Mouse (Mus musculus) CD4-positive helper T cell, adult 2 months (primary cell): ENCODE results near the gene Clec16a.
A peak's percentile ranks its signal among the peaks of the same experiment; 100 is the strongest.

Experiments used
- DNase-seq: peaks from one replicate; pipeline ENCODE4 v3.0.0-alpha.2; 2012; ENCODE audit warnings: low read depth, missing footprints, low spot score

The Clec16a gene

DNA sequence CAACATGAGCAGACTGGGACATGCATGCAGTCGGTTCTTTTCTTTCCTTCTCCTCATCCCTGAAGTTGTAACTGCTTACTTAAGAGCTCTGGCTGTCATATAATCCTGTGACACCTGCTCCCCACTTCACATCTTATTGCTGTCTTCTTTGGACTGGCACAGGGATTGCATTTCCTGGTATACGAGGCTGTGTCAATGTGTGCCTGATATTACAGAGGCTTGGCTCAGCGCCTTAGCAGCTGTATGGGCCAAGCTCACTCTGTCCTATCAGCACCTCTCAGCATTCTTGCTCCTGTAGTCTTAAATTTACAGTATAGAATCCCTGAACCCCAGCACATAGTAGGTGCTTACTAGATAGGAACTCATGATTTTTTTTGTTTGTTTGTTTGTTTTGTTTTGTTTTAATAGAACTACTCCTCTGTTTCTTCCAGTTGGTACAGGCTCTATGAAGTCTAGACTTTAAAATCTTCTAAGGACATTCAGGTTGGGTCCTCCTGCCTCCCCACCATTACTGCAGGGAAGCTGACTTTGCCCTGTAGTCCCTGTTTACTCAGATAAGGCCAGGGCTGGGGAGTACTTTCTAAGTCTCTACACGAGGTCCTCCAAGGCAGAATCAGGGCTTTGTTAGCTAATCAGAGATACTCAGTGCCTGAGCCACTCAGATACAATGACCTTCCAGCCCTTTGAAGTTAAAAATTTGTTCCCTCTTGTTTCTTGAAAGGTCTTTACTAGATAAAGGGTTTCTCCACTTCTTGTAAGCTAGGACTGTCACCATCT lies 97.9 kb downstream of the Clec16a start:
- DNase-seq = no peak

- no peak for DNase-seq
These were observed 99.1 kb downstream of the Clec16a start for GRCm38 (mm10) chr16:10644238-10644637.

GRCm38 (mm10) chr16:10644731-10645130 lies 99.6 kb downstream of the Clec16a start:
- no peak for DNase-seq

DNA sequence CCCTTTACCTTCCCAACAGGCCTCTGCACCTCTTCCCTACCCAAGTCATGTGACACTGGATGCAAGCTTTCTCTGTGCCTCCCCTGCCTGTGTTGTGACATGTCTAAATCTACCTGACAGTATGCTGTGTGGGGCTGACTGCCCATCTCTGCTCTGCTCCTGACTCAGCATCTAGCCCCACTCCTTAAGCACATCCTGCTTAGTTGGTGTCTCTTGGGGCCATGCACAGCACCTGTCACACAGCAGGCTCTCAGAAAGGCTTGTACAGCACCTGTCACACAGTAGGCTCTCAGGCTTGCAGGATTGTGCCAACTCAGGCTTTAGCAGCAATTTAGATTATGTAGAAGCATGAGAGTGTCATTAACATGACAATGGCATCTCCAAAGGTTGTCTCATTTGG lies 106.7 kb downstream of the Clec16a start:
- no peak for DNase-seq

DNA sequence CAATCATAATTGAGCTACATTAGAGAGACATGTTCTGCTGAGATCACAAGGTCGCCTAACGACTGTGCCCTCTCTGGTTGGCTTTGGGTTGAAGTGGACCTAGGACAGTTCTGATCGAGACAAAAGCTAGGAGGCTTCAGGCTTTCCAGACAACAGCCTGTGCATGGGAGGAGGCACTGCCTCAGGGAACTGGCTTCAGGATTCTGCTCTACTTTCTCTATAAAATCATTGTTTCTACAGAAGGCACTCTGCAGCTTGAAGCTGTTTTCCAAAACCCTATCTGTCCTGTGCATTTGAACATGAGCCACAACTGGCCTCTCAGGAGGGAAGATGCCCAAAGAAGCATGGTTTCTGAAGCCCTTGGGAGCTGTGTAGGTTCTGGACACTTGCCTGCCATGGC lies 107.8 kb downstream of the Clec16a start:
- DNase-seq = no peak

DNA sequence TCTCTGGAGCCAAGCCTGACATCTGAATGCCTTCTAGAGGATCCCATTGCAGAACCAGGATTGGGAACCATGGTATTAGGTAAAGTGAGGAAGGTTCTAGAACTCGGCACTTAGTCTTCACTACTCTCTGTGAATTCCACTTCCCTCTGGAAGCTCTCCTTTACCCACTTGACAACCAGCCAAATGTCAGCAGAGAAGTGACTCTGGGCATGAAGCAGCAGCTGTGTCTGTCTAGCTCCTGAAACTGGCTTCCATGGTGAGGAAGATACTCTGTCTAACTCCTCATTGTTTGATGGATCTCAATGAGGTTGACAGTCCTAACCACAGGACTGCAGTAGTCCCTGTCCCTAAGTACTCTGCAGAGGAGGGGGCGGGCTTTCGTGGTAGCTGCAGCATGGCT lies 110.1 kb downstream of the Clec16a start:
- no peak for DNase-seq

GRCm38 (mm10) chr16:10655926-10656325 lies 110.8 kb downstream of the Clec16a start:
- no peak for DNase-seq

DNA sequence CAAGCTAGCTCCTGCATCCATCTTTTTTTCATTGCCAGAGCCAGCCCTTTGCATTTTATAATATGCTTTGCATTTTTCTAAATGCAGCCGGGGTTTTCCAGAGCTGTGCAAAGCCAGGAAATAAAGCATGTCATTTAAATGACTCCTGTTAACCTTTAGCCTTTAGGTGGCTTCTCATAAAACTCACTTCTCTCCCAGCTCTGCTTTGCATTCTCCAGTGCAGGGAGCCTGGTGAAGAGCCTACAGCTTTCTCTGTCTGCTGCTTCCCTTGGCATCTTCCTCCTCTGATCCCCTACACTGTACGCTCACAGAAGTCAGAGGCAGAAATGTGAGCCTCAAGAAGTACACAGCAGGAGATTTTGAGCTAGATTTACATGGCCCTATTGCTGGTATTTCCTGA lies 111.3 kb downstream of the Clec16a start:
- no peak for DNase-seq

- DNase-seq = no peak
These were observed 111.8 kb downstream of the Clec16a start for GRCm38 (mm10) chr16:10656939-10657338.

DNA sequence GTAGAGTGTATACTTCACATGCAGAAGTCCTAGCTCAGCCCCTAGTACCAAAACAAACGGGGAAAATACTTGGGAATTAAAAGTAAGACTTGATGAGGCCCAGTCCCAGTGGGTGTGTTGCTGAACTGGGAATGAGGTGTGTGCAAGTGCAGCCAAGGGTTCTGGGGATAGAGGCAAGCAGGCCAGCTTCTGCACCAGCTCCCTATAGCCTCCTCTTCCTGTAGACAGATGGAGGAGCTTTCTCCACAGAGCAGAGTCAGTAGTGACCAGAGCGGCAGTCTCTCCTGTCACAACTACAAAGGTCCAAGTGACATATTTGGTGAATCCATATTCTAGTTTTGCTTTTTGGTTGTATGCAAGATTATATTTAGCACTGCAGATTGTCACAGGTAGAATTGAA lies 114.1 kb downstream of the Clec16a start:
- DNase-seq = no peak

DNA sequence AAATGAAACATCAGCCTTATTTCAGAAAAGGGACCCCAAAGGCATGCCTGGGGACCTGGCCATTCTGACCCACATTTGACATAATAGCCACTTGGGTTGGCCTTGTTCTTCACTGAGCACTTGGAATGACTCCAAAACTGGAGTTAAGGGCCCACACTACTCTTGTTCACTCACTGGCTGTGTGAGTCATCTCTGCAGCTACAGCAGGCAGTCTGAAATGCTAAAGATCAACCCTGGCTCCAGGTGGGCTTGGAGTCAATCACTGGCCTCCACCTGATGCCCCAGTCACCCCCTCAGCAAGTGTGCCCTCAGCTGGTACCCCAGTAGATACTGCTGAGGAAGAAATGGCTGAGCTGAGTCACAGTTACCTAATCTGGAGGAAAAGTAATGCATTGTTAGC lies 115.4 kb downstream of the Clec16a start:
- DNase-seq = no peak

GRCm38 (mm10) chr16:10661385-10661784 lies 116.2 kb downstream of the Clec16a start:
- no peak for DNase-seq

DNA sequence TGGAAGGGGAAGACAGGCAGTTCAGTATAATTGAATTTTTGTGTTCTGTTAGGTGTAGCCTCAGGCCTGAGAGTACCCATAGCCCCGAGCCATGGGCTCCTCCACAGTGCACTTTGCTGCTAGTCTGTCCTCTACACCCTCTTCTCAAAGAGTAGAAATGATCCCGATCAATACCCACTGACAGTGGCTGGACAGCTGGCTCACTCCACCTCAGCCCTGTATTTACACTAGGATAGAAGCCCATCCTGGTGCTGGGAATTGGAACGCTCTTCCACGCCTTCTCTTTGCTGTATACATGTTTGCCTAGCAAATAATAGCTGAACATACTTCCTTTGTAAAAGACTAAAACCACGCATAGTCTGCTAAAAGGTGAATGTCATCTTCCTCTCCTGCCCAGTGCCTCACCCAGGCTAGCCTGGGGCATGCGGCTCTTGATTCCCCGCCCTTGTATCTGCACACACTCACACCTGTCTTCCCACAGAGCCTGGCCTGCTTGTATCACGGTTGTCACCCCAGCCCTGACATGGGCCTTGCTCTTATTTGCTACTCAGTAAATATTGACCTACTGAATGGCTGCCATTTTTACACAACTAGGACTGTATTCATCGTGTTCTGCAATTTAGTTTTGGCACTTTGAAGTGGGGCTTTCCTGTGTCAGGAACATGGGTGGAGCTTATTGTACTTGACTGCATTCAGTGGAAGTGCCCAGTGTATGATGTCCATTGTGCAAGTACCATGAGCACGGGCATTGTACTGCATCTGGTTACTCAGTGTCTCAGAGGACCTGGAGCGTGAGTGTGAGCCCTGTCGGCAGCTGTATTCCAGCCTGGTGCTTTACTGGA lies 119.0 kb downstream of the Clec16a start:
- DNase-seq = no peak

- DNase-seq = peak; percentile 85
These were observed 120.1 kb downstream of the Clec16a start for GRCm38 (mm10) chr16:10664921-10665894.

GRCm38 (mm10) chr16:10666766-10667165 lies 121.6 kb downstream of the Clec16a start:
- DNase-seq = no peak

GRCm38 (mm10) chr16:10668453-10668852 lies 123.3 kb downstream of the Clec16a start:
- DNase-seq = peak; percentile 74

GRCm38 (mm10) chr16:10668991-10669703 lies 124.0 kb downstream of the Clec16a start:
- DNase-seq = peak; percentile 90

DNA sequence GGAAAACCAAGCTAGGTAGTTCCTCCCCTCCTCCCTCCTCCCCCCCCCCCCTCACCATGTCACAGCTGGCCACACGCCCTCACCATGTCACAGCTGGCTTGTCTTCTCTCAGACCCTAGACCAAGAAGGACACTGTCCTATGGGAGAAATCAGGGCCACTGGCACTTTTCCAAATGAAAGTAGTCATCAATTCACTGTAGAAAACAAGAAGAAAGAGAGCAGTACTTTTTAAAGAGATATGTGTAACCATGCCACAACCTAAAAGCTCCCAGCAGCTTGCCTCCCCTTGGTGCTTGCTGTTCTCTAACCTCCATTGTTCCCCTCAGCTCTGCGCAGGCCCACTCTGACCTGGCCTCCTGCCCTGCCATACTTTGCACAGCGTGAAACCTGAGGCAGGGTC lies 124.8 kb downstream of the Clec16a start:
- no peak for DNase-seq

DNA sequence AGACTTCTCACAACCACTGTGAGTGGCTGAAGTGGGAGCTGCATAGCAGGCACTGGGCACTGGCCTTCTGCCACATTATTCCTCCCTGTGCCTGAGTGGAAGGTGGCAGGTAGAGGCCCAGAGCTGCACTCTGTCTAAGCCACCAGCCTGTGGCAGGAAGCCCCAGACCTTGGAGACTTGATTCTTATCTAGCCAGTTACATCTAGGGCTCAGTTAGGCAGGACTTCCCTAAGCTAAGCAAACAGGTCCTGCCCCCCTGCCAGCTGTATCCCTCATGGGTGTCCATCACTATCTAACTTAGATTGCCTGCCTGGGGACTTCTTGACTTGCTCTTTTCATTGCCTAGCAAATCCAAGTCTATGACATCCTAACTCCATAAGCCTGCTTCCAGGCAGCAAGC lies 127.4 kb downstream of the Clec16a start:
- DNase-seq = peak; percentile 51

DNA sequence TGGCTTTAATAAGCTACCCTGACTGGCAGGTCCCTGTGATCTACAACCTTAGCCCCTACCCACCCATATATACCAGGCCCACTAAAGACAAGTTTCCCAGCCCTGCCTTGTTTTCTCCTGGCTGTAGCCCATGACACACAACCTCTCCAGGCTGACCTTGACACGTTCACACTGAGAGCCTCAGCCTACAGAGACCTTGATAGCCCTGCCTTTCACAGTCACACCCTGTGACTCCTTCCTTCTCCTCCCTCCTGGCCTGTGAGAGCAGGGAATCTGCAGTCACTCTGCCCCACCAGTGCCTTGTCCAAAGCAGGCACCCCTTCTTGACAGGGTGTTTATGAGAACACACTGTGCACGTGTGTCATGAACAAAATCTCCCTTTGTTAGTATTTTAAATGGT lies 128.9 kb downstream of the Clec16a start:
- DNase-seq = no peak

DNA sequence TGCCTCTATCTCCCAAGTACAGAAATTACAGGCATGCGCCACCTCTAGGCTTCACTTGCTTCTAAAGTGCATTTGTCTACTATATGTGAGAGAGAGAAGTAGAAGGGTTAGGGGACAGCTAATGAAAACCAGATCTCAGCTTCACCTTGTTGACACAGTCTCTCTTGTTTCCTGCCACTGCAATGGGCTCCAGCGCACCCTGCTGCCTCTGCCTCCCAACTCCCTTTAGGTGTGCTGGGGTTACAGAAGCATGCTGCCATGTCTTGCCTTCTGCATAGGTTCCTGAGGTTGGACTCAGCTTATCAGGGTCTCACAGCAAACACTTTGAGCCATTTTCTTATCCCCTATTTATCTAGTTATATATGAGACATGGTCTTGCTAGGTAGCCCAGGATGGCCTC lies 129.8 kb downstream of the Clec16a start:
- DNase-seq = no peak
